ENCODE assay signal across 8 mouse cellular contexts in genomic region chr12:86678591-86679545, GRCm38 (mm10). TPM values are rescaled to one million over a fixed set of nuclear protein-coding genes. Genes with fewer than 3 reads are reported as not detected.
A peak's percentile ranks its signal among the peaks of the same experiment; 100 is the strongest.
DNase-seq lines count a peak whose midpoint lies in the region; ATAC-seq lines count a peak whose summit lies in the region.

Gene Vash1 (plus strand): TSS chr12:86678700.

- peak; percentile 72 for ATAC-seq in hindbrain, embryonic 16.5 days
- no peak for ATAC-seq in activated CD4-positive, CD25-positive, alpha-beta regulatory T cell, adult 4 months

- peak within 1 kb of the TSS; percentile 100 for H3K9ac ChIP-seq in hindbrain, embryonic 16.5 days (ENCODE audit: low read depth, low read length)

- no peaks in the 10 kb centered on the region for H3K9me3 ChIP-seq in hindbrain, embryonic 16.5 days (ENCODE audit: control insufficient read depth, low read length)

- DNase-seq in adrenal gland, adult 18-20 months (ENCODE audit: low spot score in 2 of 2), result peak; percentile 64 to 66
- peak; percentile 79 to 81 for DNase-seq in cerebellum, postnatal 36 days
- peak; percentile 24 to 33 for DNase-seq in gastrocnemius, adult 8-10 months (ENCODE audit: low spot score in 2 of 2)
- DNase-seq in left cerebral cortex, adult 8-10 months (ENCODE audit: low spot score in 2 of 2), result peak in 1 of 2 experiments; percentile 70
- peak; percentile 74 to 78 for DNase-seq in lung, postnatal 4 days
- DNase-seq in right cerebral cortex, postnatal 14 days, result peak; percentile 79

- H3K27me3 ChIP-seq in hindbrain, embryonic 16.5 days (replicated peaks; ENCODE audit: control insufficient read depth, insufficient read depth, low read length), result no peaks in the 10 kb centered on the region

- under 1% methylated on average over 90 of the region's 94 CpGs for WGBS in hindbrain, embryonic 16.5 days

- no peaks in the 10 kb centered on the region for H3K36me3 ChIP-seq in hindbrain, embryonic 16.5 days (ENCODE audit: control insufficient read depth, insufficient read depth, low read length)

- peak within 1 kb of the TSS; percentile 98 for H3K27ac ChIP-seq in hindbrain, embryonic 16.5 days (ENCODE audit: low read depth, low read length)

- H3K4me1 ChIP-seq in hindbrain, embryonic 16.5 days (ENCODE audit: control insufficient read depth, insufficient read depth, low read depth, low read length), result peaks cover 19% of the 10 kb centered on the region

- peak within 1 kb of the TSS; percentile 97 for H3K4me3 ChIP-seq in hindbrain, embryonic 16.5 days (ENCODE audit: low read length)

- H3K4me2 ChIP-seq in hindbrain, embryonic 16.5 days (ENCODE audit: low read length), result peak within 1 kb of the TSS; percentile 91

RNA-seq across cellular contexts. Expression of gene Vash1, which starts in this region (rescaled TPM):
- 1 to 10 TPM; 2.2 to 4.8 TPM for total RNA-seq in adrenal gland, adult 18-20 months (2021)
- total RNA-seq in gastrocnemius, adult 8-10 months (2022), result 1 to 10 TPM; 2.0 to 3.6 (median 3.1) TPM
- polyA plus RNA-seq in hindbrain, embryonic 16.5 days (2015; fragmentation: Nextera tagmentation; extraction: Ambion mirVana), result 28.3 and 31.5 TPM in 2 replicates
- total RNA-seq in left cerebral cortex, adult 8-10 months (2022), result 10 to 100 TPM; 31.6 to 35.4 (median 32.5) TPM
- polyA plus RNA-seq in activated CD4-positive, CD25-positive, alpha-beta regulatory T cell, adult 4 months (2017; shearing (Covaris generic)), result under 1 TPM in 1 of 2 experiments, not detected in 1; 0.17 TPM

Comparison
In these comparisons a context has a peak if more than half of its experiments do, and no peak if none do; other contexts are left out.
1. RNA of gene Vash1 (total RNA-seq): 31.6 to 35.4 TPM in left cerebral cortex, adult 8-10 months; 2.2 to 4.8 TPM in adrenal gland, adult 18-20 months and 2.0 to 3.6 TPM in gastrocnemius, adult 8-10 months; every median in the first group is over 4 times any median in the second.
2. RNA of gene Vash1 (polyA plus RNA-seq): 28.3 to 31.5 TPM in hindbrain, embryonic 16.5 days; 0.17 TPM in activated CD4-positive, CD25-positive, alpha-beta regulatory T cell, adult 4 months; every median in the first group is over 10 times any median in the second.